Mouse (Mus musculus) G1E (cell line): ENCODE measurements around the gene Olfr910. TPM values are rescaled to one million over a fixed set of nuclear protein-coding genes. Genes with fewer than 3 reads are reported as not detected.

Experiments
- ATAC-seq: 2 replicates; pipeline ENCODE4 v1.8.0; 2016; ENCODE audit warnings: mild to moderate bottlenecking; ENCODE audit not compliant: insufficient number of reproducible peaks, poor library complexity, low FRiP score, severe bottlenecking; ENCODE audit errors: extremely low read depth
- DNase-seq: peaks from one replicate; pipeline ENCODE4 v3.0.0; 2012; ENCODE audit warnings: low spot score
- H3K27me3 ChIP-seq: 2 replicates; pipeline ENCODE4 v1.6.1; 2012; ENCODE audit warnings: mild to moderate bottlenecking, low read length, inconsistent platforms; ENCODE audit not compliant: insufficient read depth
- H3K36me3 ChIP-seq: replicated peaks from 2 replicates; pipeline ENCODE3; 2012; ENCODE audit warnings: mild to moderate bottlenecking, inconsistent platforms
- H3K4me1 ChIP-seq: 2 replicates; pipeline ENCODE4 v1.6.1; 2012; ENCODE audit warnings: low read depth, low read length, inconsistent platforms, mixed read lengths; ENCODE audit not compliant: insufficient read depth
- H3K4me3 ChIP-seq: 2 replicates; pipeline ENCODE4 v1.5.1; 2012; ENCODE audit warnings: low read depth, mild to moderate bottlenecking, inconsistent platforms, low read length, moderate library complexity, mixed read lengths
- H3K9me3 ChIP-seq: replicated peaks from 2 replicates; pipeline ENCODE4 v1.6.1; 2012; ENCODE audit warnings: inconsistent platforms
- CTCF ChIP-seq: IDR thresholded peaks from 2 replicates; pipeline ENCODE4 v1.5.1; 2012; ENCODE audit warnings: low read depth, low read length, inconsistent platforms, mixed read lengths
- GATA1 ChIP-seq: IDR thresholded peaks from 2 replicates; pipeline ENCODE4 v1.6.1; 2012; ENCODE audit warnings: borderline replicate concordance, low read length, inconsistent platforms, mixed read lengths
- GATA2 ChIP-seq: IDR thresholded peaks from 2 replicates; pipeline ENCODE4 v1.6.1; 2012; ENCODE audit warnings: low read depth, low read length, inconsistent platforms, borderline replicate concordance
- POLR2AphosphoS5 ChIP-seq: IDR thresholded peaks from 2 replicates; pipeline ENCODE4 v1.6.1; 2012; ENCODE audit warnings: low read depth, low read length, inconsistent platforms; ENCODE audit not compliant: insufficient replicate concordance
- TAL1 ChIP-seq: conservative IDR thresholded peaks from 2 replicates; pipeline ENCODE4 v1.6.1; 2012; ENCODE audit warnings: low read depth, low read length, inconsistent platforms, mixed read lengths
- polyA plus RNA-seq: library from polyadenylated mRNA; stranded (reverse); fragments of >175 nt; gene quantifications from 2 replicates; pipeline ENCODE4 v1.2.3, GENCODE M21; 2012
- total RNA-seq, 2 experiments: library from RNA; stranded (forward) in 1 of 2; stranded (reverse) in 1 of 2; fragments of 200-1000 nt in 1 of 2; fragments of >200 nt in 1 of 2; fragmentation: Nextera tagmentation in 1 of 2; gene quantifications; 2 replicates each; pipeline ENCODE4 v1.2.3; 2014 to 2017

Olfr910 gene
- not detected in 2 replicates for total RNA-seq (2014; fragmentation: Nextera tagmentation)
- 0.11 and 0.12 TPM in 2 replicates for total RNA-seq (2017)
- polyA plus RNA-seq: not detected in 2 replicates

DNA sequence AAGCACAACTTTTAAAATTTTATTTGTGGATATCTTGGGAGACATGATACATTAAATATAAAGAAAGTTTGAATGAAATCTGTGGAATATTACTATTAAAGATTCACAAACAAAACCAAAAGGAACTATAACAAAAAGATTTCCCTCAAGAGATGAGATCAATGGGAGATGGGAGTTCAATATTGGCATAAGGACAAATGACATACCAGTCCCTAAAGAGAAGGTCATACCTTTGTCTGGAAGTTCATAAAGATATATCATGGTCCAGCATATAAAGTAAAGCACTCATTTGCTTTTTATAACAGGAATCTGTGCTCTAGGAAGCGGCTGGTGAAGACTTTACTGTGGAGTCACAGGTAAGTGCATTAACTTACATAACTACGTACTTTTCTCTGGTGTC is at the start of gene Olfr910:
Olfr910 (plus strand) TSS at position 301 of the 400 bp plus-strand sequence.
- H3K27me3 ChIP-seq: no peaks in the 10 kb centered on the region
- no peaks in the 10 kb centered on the region for H3K36me3 ChIP-seq
- no peak within 1 kb of the TSS for H3K4me3 ChIP-seq
- ATAC-seq (no peak), DNase-seq (no peak)
- TF ChIP-seq POLR2AphosphoS5 (no peak), GATA1 (no peak), CTCF (no peak), TAL1 (no peak), GATA2 (no peak)
- H3K4me1 ChIP-seq: no peaks in the 10 kb centered on the region
- H3K9me3 ChIP-seq: no peaks in the 10 kb centered on the region

- H3K4me3 ChIP-seq: no peak within 1 kb of the TSS
- DNase-seq (no peak), ATAC-seq (no peak)
- H3K27me3 ChIP-seq: no peaks in the 10 kb centered on the region
- no peaks in the 10 kb centered on the region for H3K4me1 ChIP-seq
- H3K36me3 ChIP-seq: no peaks in the 10 kb centered on the region
- no peaks in the 10 kb centered on the region for H3K9me3 ChIP-seq
- TF ChIP-seq CTCF (no peak), GATA2 (no peak), GATA1 (no peak), POLR2AphosphoS5 (no peak), TAL1 (no peak)
These were observed 42.1 kb upstream of the Olfr910 start, which contains the start of gene Olfr907 for GRCm38 (mm10) chr9:38495501-38495900. Gene Olfr907 (plus strand): TSS chr9:38495801.

DNA sequence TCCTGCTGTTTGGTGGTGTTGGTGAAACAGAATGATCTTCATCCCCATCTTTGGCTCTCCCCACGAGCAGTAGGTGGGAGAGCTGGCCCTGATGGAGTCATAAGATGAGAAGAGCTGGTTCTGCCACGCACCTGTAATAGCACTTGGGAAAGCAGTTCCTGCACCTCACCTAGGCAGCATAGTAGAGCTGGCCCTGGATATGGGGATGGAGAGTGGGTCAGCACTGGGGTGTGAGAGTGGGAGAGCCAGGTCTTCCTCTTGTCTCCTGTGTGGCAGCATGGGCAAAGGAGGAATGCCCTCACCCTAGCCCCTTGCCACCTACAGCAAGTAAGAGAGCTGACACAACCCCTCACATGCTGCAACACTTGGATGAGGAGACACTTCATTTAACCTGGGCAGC is 25.3 kb upstream of the Olfr910 start:
- no peak overlapping the region for H3K4me3 ChIP-seq
- no peaks in the 10 kb centered on the region for H3K4me1 ChIP-seq
- no peak for DNase-seq
- no peaks in the 10 kb centered on the region for H3K36me3 ChIP-seq
- no peaks in the 10 kb centered on the region for H3K9me3 ChIP-seq
- ATAC-seq: no peak
- no peak for TF ChIP-seq POLR2AphosphoS5
- no peak for TF ChIP-seq CTCF
- no peak for TF ChIP-seq GATA2
- no peak for TF ChIP-seq GATA1
- TF ChIP-seq TAL1: no peak
- no peaks in the 10 kb centered on the region for H3K27me3 ChIP-seq

DNA sequence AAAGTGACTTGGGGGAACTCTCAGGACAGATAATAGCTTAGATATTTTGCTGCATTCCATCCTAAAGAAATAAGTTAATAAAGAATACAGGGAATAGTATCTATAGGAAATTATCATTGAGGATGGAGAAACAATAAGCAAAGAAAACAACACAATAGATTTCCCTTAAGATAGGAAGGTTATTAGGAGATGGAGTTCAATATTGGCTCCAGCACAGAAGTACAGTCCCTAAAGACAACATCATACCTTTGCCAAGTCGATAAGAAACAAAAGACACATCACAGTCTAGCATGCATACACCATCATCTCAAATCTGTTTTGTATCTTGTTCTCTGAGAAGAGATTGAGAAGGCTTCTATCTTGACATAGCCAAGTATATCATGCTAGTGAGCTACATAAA is 16.4 kb upstream of the Olfr910 start, which contains the start of gene Olfr911-ps1:
Olfr911-ps1 (plus strand) TSS at position 301 of the 400 bp plus-strand sequence.
- no peaks in the 10 kb centered on the region for H3K9me3 ChIP-seq
- TF ChIP-seq TAL1 (no peak), CTCF (no peak), GATA2 (no peak), POLR2AphosphoS5 (no peak), GATA1 (no peak)
- ATAC-seq: no peak
- H3K36me3 ChIP-seq: no peaks in the 10 kb centered on the region
- no peak within 1 kb of the TSS for H3K4me3 ChIP-seq
- H3K27me3 ChIP-seq: no peaks in the 10 kb centered on the region
- H3K4me1 ChIP-seq: no peaks in the 10 kb centered on the region
- DNase-seq: no peak

GRCm38 (mm10) chr9:38579878-38580277 is 42.2 kb downstream of the Olfr910 start, which contains the start of gene Olfr912:
Gene Olfr912 (plus strand): TSS chr9:38580178.
- no peak for DNase-seq
- H3K27me3 ChIP-seq: no peaks in the 10 kb centered on the region
- H3K4me1 ChIP-seq: no peaks in the 10 kb centered on the region
- H3K4me3 ChIP-seq: no peak within 1 kb of the TSS
- no peaks in the 10 kb centered on the region for H3K36me3 ChIP-seq
- ATAC-seq: no peak
- TF ChIP-seq CTCF: no peak
- no peak for TF ChIP-seq POLR2AphosphoS5
- TF ChIP-seq TAL1: no peak
- TF ChIP-seq GATA2: no peak
- no peaks in the 10 kb centered on the region for H3K9me3 ChIP-seq

Other genes with a start within 250 kb of the Olfr910 start
Only the 20 nearest of the 23 such genes appear.
- not detected in 2 replicates for gene Olfr25, start 208.8 kb upstream of the Olfr910 start, total RNA-seq (2014; fragmentation: Nextera tagmentation)
- 0.06 TPM in 1 of 2 replicates, not detected in the other for gene Olfr25, start 208.8 kb upstream of the Olfr910 start, total RNA-seq (2017)
- not detected in 2 replicates for gene Olfr25, start 208.8 kb upstream of the Olfr910 start, polyA plus RNA-seq
- gene Olfr898, start 189.4 kb upstream of the Olfr910 start, total RNA-seq (2014; fragmentation: Nextera tagmentation): not detected in 2 replicates
- gene Olfr898, start 189.4 kb upstream of the Olfr910 start, total RNA-seq (2017): not detected in 2 replicates
- not detected in 2 replicates for gene Olfr898, start 189.4 kb upstream of the Olfr910 start, polyA plus RNA-seq
- gene Olfr250, start 171.0 kb upstream of the Olfr910 start, total RNA-seq (2014; fragmentation: Nextera tagmentation): not detected in 2 replicates
- gene Olfr250, start 171.0 kb upstream of the Olfr910 start, total RNA-seq (2017): not detected in 2 replicates
- not detected in 2 replicates for gene Olfr250, start 171.0 kb upstream of the Olfr910 start, polyA plus RNA-seq
- not detected in 2 replicates for gene Olfr251, start 160.8 kb upstream of the Olfr910 start, total RNA-seq (2014; fragmentation: Nextera tagmentation)
- not detected in 2 replicates for gene Olfr251, start 160.8 kb upstream of the Olfr910 start, total RNA-seq (2017)
- not detected in 2 replicates for gene Olfr251, start 160.8 kb upstream of the Olfr910 start, polyA plus RNA-seq
- gene Olfr147, start 136.2 kb upstream of the Olfr910 start, total RNA-seq (2014; fragmentation: Nextera tagmentation): not detected in 2 replicates
- 0.16 TPM in 1 of 2 replicates, not detected in the other for gene Olfr147, start 136.2 kb upstream of the Olfr910 start, total RNA-seq (2017)
- not detected in 2 replicates for gene Olfr147, start 136.2 kb upstream of the Olfr910 start, polyA plus RNA-seq
- not detected in 2 replicates for gene Olfr901, start 108.4 kb upstream of the Olfr910 start, total RNA-seq (2014; fragmentation: Nextera tagmentation)
- not detected in 2 replicates for gene Olfr901, start 108.4 kb upstream of the Olfr910 start, total RNA-seq (2017)
- gene Olfr901, start 108.4 kb upstream of the Olfr910 start, polyA plus RNA-seq: not detected in 2 replicates
- gene Olfr902, start 90.2 kb upstream of the Olfr910 start, total RNA-seq (2014; fragmentation: Nextera tagmentation): not detected in 2 replicates
- gene Olfr902, start 90.2 kb upstream of the Olfr910 start, total RNA-seq (2017): not detected in 2 replicates
- gene Olfr902, start 90.2 kb upstream of the Olfr910 start, polyA plus RNA-seq: not detected in 2 replicates
- not detected in 2 replicates for gene Olfr904, start 74.7 kb upstream of the Olfr910 start, total RNA-seq (2014; fragmentation: Nextera tagmentation)
- gene Olfr904, start 74.7 kb upstream of the Olfr910 start, total RNA-seq (2017): under 0.01 TPM in 1 of 2 replicates, not detected in the other
- gene Olfr904, start 74.7 kb upstream of the Olfr910 start, polyA plus RNA-seq: not detected in 2 replicates
- gene Olfr905, start 66.7 kb upstream of the Olfr910 start, total RNA-seq (2014; fragmentation: Nextera tagmentation): not detected in 2 replicates
- 0.11 and 0.12 TPM in 2 replicates for gene Olfr905, start 66.7 kb upstream of the Olfr910 start, total RNA-seq (2017)
- not detected in 2 replicates for gene Olfr905, start 66.7 kb upstream of the Olfr910 start, polyA plus RNA-seq
- gene Olfr906, start 50.8 kb upstream of the Olfr910 start, total RNA-seq (2014; fragmentation: Nextera tagmentation): not detected in 2 replicates
- 0.12 TPM in 1 of 2 replicates, not detected in the other for gene Olfr906, start 50.8 kb upstream of the Olfr910 start, total RNA-seq (2017)
- not detected in 2 replicates for gene Olfr906, start 50.8 kb upstream of the Olfr910 start, polyA plus RNA-seq
- gene Olfr907, start 42.0 kb upstream of the Olfr910 start, total RNA-seq (2014; fragmentation: Nextera tagmentation): not detected in 2 replicates
- gene Olfr907, start 42.0 kb upstream of the Olfr910 start, total RNA-seq (2017): 0.05 TPM in 1 of 2 replicates, not detected in the other
- gene Olfr907, start 42.0 kb upstream of the Olfr910 start, polyA plus RNA-seq: not detected in 2 replicates
- not detected in 2 replicates for gene Olfr911-ps1, start 16.3 kb upstream of the Olfr910 start, total RNA-seq (2014; fragmentation: Nextera tagmentation)
- 0.06 and 0.27 TPM in 2 replicates for gene Olfr911-ps1, start 16.3 kb upstream of the Olfr910 start, total RNA-seq (2017)
- gene Olfr911-ps1, start 16.3 kb upstream of the Olfr910 start, polyA plus RNA-seq: not detected in 2 replicates
- not detected in 2 replicates for gene Olfr912, start 42.3 kb downstream of the Olfr910 start, total RNA-seq (2014; fragmentation: Nextera tagmentation)
- 0.05 and 0.06 TPM in 2 replicates for gene Olfr912, start 42.3 kb downstream of the Olfr910 start, total RNA-seq (2017)
- gene Olfr912, start 42.3 kb downstream of the Olfr910 start, polyA plus RNA-seq: not detected in 2 replicates
- gene Olfr913, start 54.9 kb downstream of the Olfr910 start, total RNA-seq (2014; fragmentation: Nextera tagmentation): not detected in 2 replicates
- gene Olfr913, start 54.9 kb downstream of the Olfr910 start, total RNA-seq (2017): 0.11 and 0.12 TPM in 2 replicates
- not detected in 2 replicates for gene Olfr913, start 54.9 kb downstream of the Olfr910 start, polyA plus RNA-seq
- not detected in 2 replicates for gene Olfr914, start 67.3 kb downstream of the Olfr910 start, total RNA-seq (2014; fragmentation: Nextera tagmentation)
- 0.05 and 0.76 TPM in 2 replicates for gene Olfr914, start 67.3 kb downstream of the Olfr910 start, total RNA-seq (2017)
- gene Olfr914, start 67.3 kb downstream of the Olfr910 start, polyA plus RNA-seq: not detected in 2 replicates
- gene Olfr916, start 122.0 kb downstream of the Olfr910 start, total RNA-seq (2014; fragmentation: Nextera tagmentation): not detected in 2 replicates
- 0.16 TPM in 1 of 2 replicates, not detected in the other for gene Olfr916, start 122.0 kb downstream of the Olfr910 start, total RNA-seq (2017)
- gene Olfr916, start 122.0 kb downstream of the Olfr910 start, polyA plus RNA-seq: not detected in 2 replicates
- not detected in 2 replicates for gene Olfr917, start 128.0 kb downstream of the Olfr910 start, total RNA-seq (2014; fragmentation: Nextera tagmentation)
- gene Olfr917, start 128.0 kb downstream of the Olfr910 start, total RNA-seq (2017): 0.41 TPM in 1 of 2 replicates, not detected in the other
- gene Olfr917, start 128.0 kb downstream of the Olfr910 start, polyA plus RNA-seq: not detected in 2 replicates
- not detected in 2 replicates for gene Olfr918, start 136.8 kb downstream of the Olfr910 start, total RNA-seq (2014; fragmentation: Nextera tagmentation)
- gene Olfr918, start 136.8 kb downstream of the Olfr910 start, total RNA-seq (2017): 0.11 and 0.17 TPM in 2 replicates
- gene Olfr918, start 136.8 kb downstream of the Olfr910 start, polyA plus RNA-seq: not detected in 2 replicates
- gene Olfr919, start 165.8 kb downstream of the Olfr910 start, total RNA-seq (2014; fragmentation: Nextera tagmentation): not detected in 2 replicates
- gene Olfr919, start 165.8 kb downstream of the Olfr910 start, total RNA-seq (2017): not detected in 2 replicates
- not detected in 2 replicates for gene Olfr919, start 165.8 kb downstream of the Olfr910 start, polyA plus RNA-seq
- 26.8 and 31.5 TPM in 2 replicates for gene Vwa5a, start 180.4 kb downstream of the Olfr910 start, total RNA-seq (2014; fragmentation: Nextera tagmentation)
- gene Vwa5a, start 180.4 kb downstream of the Olfr910 start, total RNA-seq (2017): 62.4 and 66.0 TPM in 2 replicates
- gene Vwa5a, start 180.4 kb downstream of the Olfr910 start, polyA plus RNA-seq: 0.41 and 0.47 TPM in 2 replicates